Mouse (Mus musculus) lung, embryonic 15.5 days (tissue): ENCODE measurements around the gene Dnah12. TPM values are rescaled to one million over a fixed set of nuclear protein-coding genes. Genes with fewer than 3 reads are reported as not detected.

ENCODE experiments used
- ATAC-seq: fragments of 200-750 bp; cut with Nextera tagmentation; 2 replicates; pipeline ENCODE4 v1.8.0; 2017; ENCODE audit warnings: moderate number of reproducible peaks, borderline replicate concordance; ENCODE audit not compliant: low FRiP score, low TSS enrichment; ENCODE audit errors: extremely low read depth
- H3K27ac ChIP-seq: fragments of 300-500 bp; sonication (generic); 2 replicates; pipeline ENCODE4 v1.5.1; 2015; ENCODE audit warnings: moderate library complexity, mild to moderate bottlenecking, inconsistent platforms
- H3K27me3 ChIP-seq: fragments of 300-500 bp; sonication (generic); 2 replicates; pipeline ENCODE4 v1.6.1; 2015; ENCODE audit warnings: inconsistent platforms
- H3K36me3 ChIP-seq: fragments of 300-500 bp; sonication (generic); 2 replicates; pipeline ENCODE4 v1.6.1; 2015; ENCODE audit warnings: inconsistent platforms
- H3K4me1 ChIP-seq: fragments of 300-500 bp; sonication (generic); 2 replicates; pipeline ENCODE4 v1.6.1; 2015; ENCODE audit warnings: inconsistent platforms
- H3K4me2 ChIP-seq: fragments of 300-500 bp; sonication (generic); 2 replicates; pipeline ENCODE4 v1.6.1; 2015; ENCODE audit warnings: inconsistent platforms, mild to moderate bottlenecking, moderate library complexity
- H3K4me3 ChIP-seq: fragments of 300-500 bp; sonication (generic); 2 replicates; pipeline ENCODE4 v1.5.1; 2015; ENCODE audit warnings: mild to moderate bottlenecking, inconsistent platforms
- H3K9ac ChIP-seq: fragments of 300-500 bp; sonication (generic); 2 replicates; pipeline ENCODE4 v1.6.1; 2015; ENCODE audit warnings: inconsistent platforms
- H3K9me3 ChIP-seq: fragments of 300-500 bp; sonication (generic); 2 replicates; pipeline ENCODE4 v1.6.1; 2016; ENCODE audit warnings: inconsistent platforms
- WGBS: fragments of 180-500 bp; shearing (Covaris S2); methylation state at CpG from one replicate; pipeline ENCODE4 v1.1.7; 2015; 5-methylcytosine and 5-hydroxymethylcytosine counted together
- polyA plus RNA-seq: library from polyadenylated mRNA; unstranded; fragments of >200 nt; fragmentation: Nextera tagmentation; extraction: Ambion mirVana; gene quantifications from 2 replicates; pipeline ENCODE4 v1.2.1, GENCODE M21; 2015

The Dnah12 gene
- 0.44 and 0.52 TPM in 2 replicates for polyA plus RNA-seq

GRCm38 (mm10) chr14:26692974-26693373, at the start of gene Dnah12:
Dnah12 (plus strand) TSS chr14:26693274.
- ATAC-seq: no peak
- Histone ChIP-seq H3K9ac (no peak within 1 kb of the TSS), H3K9me3 (no peaks in the 10 kb centered on the region), H3K4me1 (no peaks in the 10 kb centered on the region), H3K4me2 (no peak within 1 kb of the TSS), H3K36me3 (no peaks in the 10 kb centered on the region), H3K27ac (no peak within 1 kb of the TSS), H3K27me3 (no peaks in the 10 kb centered on the region), H3K4me3 (no peak within 1 kb of the TSS)
- 77% methylated on average over 3 of the region's 3 CpGs for whole genome bisulfite sequencing

GRCm38 (mm10) chr14:26645989-26646650, 47.0 kb upstream of the Dnah12 start:
- H3K4me1 ChIP-seq: peaks cover 14% of the 10 kb centered on the region
- no peaks in the 10 kb centered on the region for H3K9me3 ChIP-seq
- H3K9ac ChIP-seq: no peak overlapping the region
- 41% methylated on average over 5 of the region's 5 CpGs for WGBS
- no peak overlapping the region for H3K27ac ChIP-seq
- H3K4me3 ChIP-seq: no peak overlapping the region
- H3K27me3 ChIP-seq: no peaks in the 10 kb centered on the region
- no peak for ATAC-seq
- H3K36me3 ChIP-seq: peaks cover 12% of the 10 kb centered on the region
- no peak overlapping the region for H3K4me2 ChIP-seq

- H3K9ac ChIP-seq: no peak overlapping the region
- 80% methylated on average over 2 of the region's 2 CpGs for WGBS
- peaks cover 19% of the 10 kb centered on the region for H3K36me3 ChIP-seq
- no peak overlapping the region for H3K27ac ChIP-seq
- H3K9me3 ChIP-seq: no peaks in the 10 kb centered on the region
- no peak overlapping the region for H3K4me2 ChIP-seq
- H3K27me3 ChIP-seq: no peaks in the 10 kb centered on the region
- ATAC-seq: no peak
- peaks cover 14% of the 10 kb centered on the region for H3K4me1 ChIP-seq
- H3K4me3 ChIP-seq: no peak overlapping the region
Measured at GRCm38 (mm10) chr14:26647811-26648210, 45.3 kb upstream of the Dnah12 start.

GRCm38 (mm10) chr14:26651901-26652300, 41.2 kb upstream of the Dnah12 start:
- no peak overlapping the region for H3K27ac ChIP-seq
- H3K4me2 ChIP-seq: no peak overlapping the region
- no peaks in the 10 kb centered on the region for H3K9me3 ChIP-seq
- H3K4me3 ChIP-seq: no peak overlapping the region
- H3K4me1 ChIP-seq: no peaks in the 10 kb centered on the region
- peaks cover 51% of the 10 kb centered on the region for H3K36me3 ChIP-seq
- no peak overlapping the region for H3K9ac ChIP-seq
- H3K27me3 ChIP-seq: no peaks in the 10 kb centered on the region
- no peak for ATAC-seq

GRCm38 (mm10) chr14:26658178-26658577, 34.9 kb upstream of the Dnah12 start:
- Histone ChIP-seq H3K27ac (no peak overlapping the region), H3K9me3 (no peaks in the 10 kb centered on the region), H3K9ac (no peak overlapping the region), H3K4me1 (no peaks in the 10 kb centered on the region), H3K36me3 (peaks cover 51% of the 10 kb centered on the region), H3K4me3 (no peak overlapping the region), H3K27me3 (no peaks in the 10 kb centered on the region), H3K4me2 (no peak overlapping the region)
- ATAC-seq: no peak

GRCm38 (mm10) chr14:26660233-26660632, 32.8 kb upstream of the Dnah12 start:
- Histone ChIP-seq H3K27me3 (no peaks in the 10 kb centered on the region), H3K4me3 (no peak overlapping the region), H3K4me1 (no peaks in the 10 kb centered on the region), H3K9me3 (no peaks in the 10 kb centered on the region), H3K27ac (no peak overlapping the region), H3K9ac (no peak overlapping the region), H3K4me2 (no peak overlapping the region), H3K36me3 (peaks cover 45% of the 10 kb centered on the region)
- ATAC-seq: no peak
- WGBS: 86% methylated on average over 1 of the region's 1 CpGs

- Histone ChIP-seq H3K36me3 (peaks cover 40% of the 10 kb centered on the region), H3K9me3 (no peaks in the 10 kb centered on the region), H3K4me2 (no peak overlapping the region), H3K4me3 (no peak overlapping the region), H3K27ac (no peak overlapping the region), H3K4me1 (peaks cover 7% of the 10 kb centered on the region), H3K9ac (no peak overlapping the region), H3K27me3 (no peaks in the 10 kb centered on the region)
- ATAC-seq: no peak
- WGBS: 73% methylated on average over 3 of the region's 3 CpGs
Measured at GRCm38 (mm10) chr14:26662016-26662415, 31.1 kb upstream of the Dnah12 start.

GRCm38 (mm10) chr14:26662488-26662887, 30.6 kb upstream of the Dnah12 start:
- H3K4me3 ChIP-seq: no peak overlapping the region
- no peak overlapping the region for H3K9ac ChIP-seq
- H3K4me1 ChIP-seq: peaks cover 11% of the 10 kb centered on the region
- no peak for ATAC-seq
- no peaks in the 10 kb centered on the region for H3K9me3 ChIP-seq
- H3K36me3 ChIP-seq: peaks cover 36% of the 10 kb centered on the region
- H3K27ac ChIP-seq: no peak overlapping the region
- H3K27me3 ChIP-seq: no peaks in the 10 kb centered on the region
- no peak overlapping the region for H3K4me2 ChIP-seq
- 81% methylated on average over 2 of the region's 2 CpGs for WGBS

GRCm38 (mm10) chr14:26663851-26664250, 29.2 kb upstream of the Dnah12 start:
- Histone ChIP-seq H3K9me3 (no peaks in the 10 kb centered on the region), H3K4me3 (no peak overlapping the region), H3K27ac (no peak overlapping the region), H3K36me3 (peaks cover 32% of the 10 kb centered on the region), H3K9ac (no peak overlapping the region), H3K4me1 (peaks cover 19% of the 10 kb centered on the region), H3K27me3 (no peaks in the 10 kb centered on the region), H3K4me2 (no peak overlapping the region)
- 77% methylated on average over 2 of the region's 2 CpGs for WGBS
- no peak for ATAC-seq

GRCm38 (mm10) chr14:26667991-26668370, 25.1 kb upstream of the Dnah12 start:
- H3K36me3 ChIP-seq: peaks cover 17% of the 10 kb centered on the region
- H3K9me3 ChIP-seq: no peaks in the 10 kb centered on the region
- peak overlapping the region; percentile 85 for H3K9ac ChIP-seq
- H3K27me3 ChIP-seq: no peaks in the 10 kb centered on the region
- no peak for ATAC-seq
- WGBS: 11% methylated on average over 6 of the region's 6 CpGs
- H3K4me2 ChIP-seq: peak overlapping the region; percentile 95
- no peak overlapping the region for H3K27ac ChIP-seq
- peak overlapping the region; percentile 76 for H3K4me3 ChIP-seq
- H3K4me1 ChIP-seq: peaks cover 24% of the 10 kb centered on the region

GRCm38 (mm10) chr14:26668371-26669291, 24.4 kb upstream of the Dnah12 start:
- Histone ChIP-seq H3K9me3 (no peaks in the 10 kb centered on the region), H3K27ac (peak overlapping the region; percentile 87), H3K36me3 (peaks cover 15% of the 10 kb centered on the region), H3K9ac (peak overlapping the region; percentile 85), H3K27me3 (no peaks in the 10 kb centered on the region), H3K4me3 (peak overlapping the region; percentile 76), H3K4me1 (peaks cover 24% of the 10 kb centered on the region), H3K4me2 (peak overlapping the region; percentile 95)
- 2% methylated on average over 73 of the region's 73 CpGs for WGBS
- ATAC-seq: peak; percentile 40
